In the genomic region with DNA sequence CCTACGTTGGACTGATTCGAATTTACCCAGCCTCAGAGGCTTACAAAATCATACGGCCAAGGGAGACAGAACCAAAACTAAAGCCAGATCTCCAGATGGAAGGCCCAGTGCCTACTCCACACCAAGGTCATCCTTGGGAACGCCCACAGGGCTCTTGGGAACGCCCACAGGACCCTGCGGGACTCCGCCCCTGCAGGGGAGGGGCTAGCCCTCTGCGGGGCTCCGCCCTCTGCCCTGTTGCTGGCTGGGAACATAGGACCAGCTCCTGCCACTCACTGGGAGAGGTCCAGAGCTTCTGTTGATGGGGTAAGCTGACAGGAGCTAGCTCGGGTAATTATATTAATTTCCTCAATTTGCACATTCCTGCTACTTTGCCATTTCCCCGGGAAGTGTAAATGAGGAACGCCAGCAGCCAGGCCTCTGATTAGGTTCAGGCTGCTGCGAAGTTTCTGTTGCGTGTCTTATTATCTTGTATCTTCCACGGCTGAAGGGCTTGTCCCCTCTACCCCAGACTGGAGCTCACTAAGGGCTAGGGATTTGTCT, we compare ENCODE assay signal across 12 mouse cellular contexts.
A peak's percentile ranks its signal among the peaks of the same experiment; 100 is the strongest.
DNase-seq lines count a peak whose midpoint lies in the region; ATAC-seq lines count a peak whose summit lies in the region.
"Had no signal": no experiment of that assay in that cellular context is flagged by ENCODE, and none has a peak within 500 bp of the region (broad histone marks: within the 10 kb centered on the region; RNA-seq: fewer than 3 reads in every experiment).

No protein-coding gene starts in this region.

- H3K9me3 ChIP-seq in forebrain, embryonic 15.5 days: no peaks in the 10 kb centered on the region
- H3K9me3 ChIP-seq: midbrain, embryonic 13.5 days had no signal

- WGBS in forebrain, embryonic 15.5 days: 36% methylated on average over 15 of the region's 15 CpGs

- H3K9ac ChIP-seq in forebrain, embryonic 15.5 days (replicated peaks): no peak overlapping the region
- H3K9ac ChIP-seq: midbrain, embryonic 13.5 days had no signal

- peak overlapping the region; percentile 21 for H3K27ac ChIP-seq in forebrain, embryonic 15.5 days (replicated peaks)
- H3K27ac ChIP-seq: midbrain, embryonic 13.5 days had no signal

- no peak overlapping the region for H3K4me3 ChIP-seq in forebrain, embryonic 15.5 days
- H3K4me3 ChIP-seq: midbrain, embryonic 13.5 days had no signal

- H3K4me2 ChIP-seq in forebrain, embryonic 15.5 days (replicated peaks): no peak overlapping the region
- H3K4me2 ChIP-seq: midbrain, embryonic 13.5 days had no signal

- no peaks in the 10 kb centered on the region for H3K36me3 ChIP-seq in forebrain, embryonic 15.5 days

- 0 out of 2 replicates have a peak, but pooled peaks have one; percentile 39 for ATAC-seq in forebrain, embryonic 15.5 days (replicated peaks)
- no peak for ATAC-seq in cerebellum, adult (ENCODE audit: insufficient number of reproducible peaks, low FRiP score, low TSS enrichment)
- ATAC-seq: midbrain, embryonic 13.5 days had no signal

- peaks cover 38% of the 10 kb centered on the region for H3K4me1 ChIP-seq in forebrain, embryonic 15.5 days

- no peaks in the 10 kb centered on the region for H3K27me3 ChIP-seq in forebrain, embryonic 15.5 days
- H3K27me3 ChIP-seq: midbrain, embryonic 13.5 days had no signal

- peak; percentile 48 to 55 for DNase-seq in kidney, postnatal 4 days
- DNase-seq in kidney, postnatal 25 days: no peak
- DNase-seq in ES-CJ7 (ENCODE audit: low read depth, low spot score) (peak; percentile 80), MN1 (ENCODE audit: low spot score) (peak; percentile 83)
- DNase-seq in right cerebral cortex, postnatal 25 days: no peak
- DNase-seq in thymus, postnatal 10 days (ENCODE audit: low spot score in 2 of 2): no peak
- DNase-seq: gastrocnemius, postnatal 25 days; left cerebral cortex, postnatal 4 days; right cerebral cortex, postnatal 4 days had no signal

Comparison
In these comparisons a context has a peak if more than half of its experiments do, and no peak if none do; other contexts are left out.
1. DNase-seq: peak in kidney, postnatal 4 days (2 of 2), ES-CJ7 (single experiment) and MN1 (single experiment); none in kidney, postnatal 25 days (0 of 2), right cerebral cortex, postnatal 25 days (single experiment) and thymus, postnatal 10 days (0 of 2).